Mouse (Mus musculus): ENCODE results near the gene Plekhf1. TPM values are rescaled to one million over a fixed set of nuclear protein-coding genes. Genes with fewer than 3 reads are reported as not detected.

The Plekhf1 gene
- polyA plus RNA-seq (2014; fragmentation: Nextera tagmentation; extraction: Ambion mirVana), result 0.22 and 0.37 TPM in 2 replicates

- WGBS, result under 1% methylated on average over 36 of the region's 36 CpGs
- Histone ChIP-seq H3K4me3 (replicated peaks; ENCODE audit: low read depth, low read length) (peak within 1 kb of the TSS; percentile 45), H3K9me3 (ENCODE audit: control insufficient read depth, low read length) (no peaks in the 10 kb centered on the region)
These were observed at the start of gene Plekhf1 for GRCm38 (mm10) chr7:38227900-38228298. Gene Plekhf1, minus strand, starts transcription at chr7:38228016.

GRCm38 (mm10) chr7:38272551-38272950, 44.7 kb upstream of the Plekhf1 start:
- Histone ChIP-seq H3K27ac (replicated peaks; ENCODE audit: low read depth, low read length) (no peak overlapping the region), H3K4me3 (replicated peaks; ENCODE audit: low read depth, low read length) (no peak overlapping the region), H3K9me3 (ENCODE audit: control insufficient read depth, low read length) (no peaks in the 10 kb centered on the region), H3K4me1 (ENCODE audit: control insufficient read depth, insufficient read depth, low read length) (peaks cover 9% of the 10 kb centered on the region), H3K9ac (replicated peaks; ENCODE audit: low read length) (no peak overlapping the region), H3K4me2 (ENCODE audit: low read length) (no peak overlapping the region), H3K36me3 (ENCODE audit: control insufficient read depth, insufficient read depth, low read length) (peaks cover 6% of the 10 kb centered on the region; the same call in 1 of the 2 replicates), H3K27me3 (ENCODE audit: control insufficient read depth, insufficient read depth, low read length) (no peaks in the 10 kb centered on the region)
- DNase-seq, result no peak
- no peak for ATAC-seq (ENCODE audit: low FRiP score, low TSS enrichment)

More at GRCm38 (mm10) chr7:38227900-38228298, at the start of gene Plekhf1:
- peak within 1 kb of the TSS; percentile 94 for H3K4me2 ChIP-seq (ENCODE audit: low read length)
- no peak within 1 kb of the TSS for H3K27ac ChIP-seq (replicated peaks; ENCODE audit: low read depth, low read length)
- ATAC-seq (ENCODE audit: low FRiP score, low TSS enrichment) (peak; percentile 91), DNase-seq (peak; percentile 89)
- no peaks in the 10 kb centered on the region for H3K36me3 ChIP-seq (ENCODE audit: control insufficient read depth, insufficient read depth, low read length)
- peaks cover 8% of the 10 kb centered on the region for H3K4me1 ChIP-seq (ENCODE audit: control insufficient read depth, insufficient read depth, low read length)
- peaks cover 10% of the 10 kb centered on the region; the same call in 1 of the 2 replicates for H3K27me3 ChIP-seq (ENCODE audit: control insufficient read depth, insufficient read depth, low read length)
- H3K9ac ChIP-seq (replicated peaks; ENCODE audit: low read length), result peak within 1 kb of the TSS; percentile 46

- Histone ChIP-seq H3K4me1 (ENCODE audit: control insufficient read depth, insufficient read depth, low read length) (peaks cover 9% of the 10 kb centered on the region), H3K9me3 (ENCODE audit: control insufficient read depth, low read length) (no peaks in the 10 kb centered on the region), H3K4me2 (ENCODE audit: low read length) (peak overlapping the region; percentile 79), H3K36me3 (ENCODE audit: control insufficient read depth, insufficient read depth, low read length) (peaks cover 12% of the 10 kb centered on the region; the same call in 1 of the 2 replicates), H3K27me3 (ENCODE audit: control insufficient read depth, insufficient read depth, low read length) (no peaks in the 10 kb centered on the region), H3K27ac (replicated peaks; ENCODE audit: low read depth, low read length) (no peak overlapping the region), H3K9ac (replicated peaks; ENCODE audit: low read length) (peak overlapping the region; percentile 71), H3K4me3 (replicated peaks; ENCODE audit: low read depth, low read length) (peak overlapping the region; percentile 59)
- no peak for DNase-seq
- WGBS, result 15% methylated on average over 4 of the region's 4 CpGs
- ATAC-seq (ENCODE audit: low FRiP score, low TSS enrichment), result peak; percentile 41; the same call in 1 of the 2 replicates
These were observed 44.0 kb upstream of the Plekhf1 start for GRCm38 (mm10) chr7:38271859-38272258.

- Histone ChIP-seq H3K4me3 (replicated peaks; ENCODE audit: low read depth, low read length) (peak overlapping the region; percentile 59), H3K36me3 (ENCODE audit: control insufficient read depth, insufficient read depth, low read length) (peaks cover 15% of the 10 kb centered on the region), H3K9ac (replicated peaks; ENCODE audit: low read length) (peak overlapping the region; percentile 71), H3K4me2 (ENCODE audit: low read length) (peak overlapping the region; percentile 79), H3K9me3 (ENCODE audit: control insufficient read depth, low read length) (no peaks in the 10 kb centered on the region), H3K4me1 (ENCODE audit: control insufficient read depth, insufficient read depth, low read length) (peaks cover 9% of the 10 kb centered on the region), H3K27ac (replicated peaks; ENCODE audit: low read depth, low read length) (peak overlapping the region; percentile 77), H3K27me3 (ENCODE audit: control insufficient read depth, insufficient read depth, low read length) (no peaks in the 10 kb centered on the region)
- DNase-seq (no peak), ATAC-seq (ENCODE audit: low FRiP score, low TSS enrichment) (no peak)
- 0% methylated on average over 11 of the region's 11 CpGs for WGBS
These were observed 43.6 kb upstream of the Plekhf1 start for GRCm38 (mm10) chr7:38271511-38271811.

GRCm38 (mm10) chr7:38270703-38271510, 43.1 kb upstream of the Plekhf1 start, which contains the start of gene Pop4:
Gene Pop4, minus strand, starts transcription at chr7:38271423.
- Histone ChIP-seq H3K9me3 (ENCODE audit: control insufficient read depth, low read length) (no peaks in the 10 kb centered on the region), H3K4me1 (ENCODE audit: control insufficient read depth, insufficient read depth, low read length) (peaks cover 9% of the 10 kb centered on the region), H3K36me3 (ENCODE audit: control insufficient read depth, insufficient read depth, low read length) (peaks cover 21% of the 10 kb centered on the region), H3K9ac (replicated peaks; ENCODE audit: low read length) (peak within 1 kb of the TSS; percentile 71), H3K27ac (replicated peaks; ENCODE audit: low read depth, low read length) (peak within 1 kb of the TSS; percentile 77), H3K4me3 (replicated peaks; ENCODE audit: low read depth, low read length) (peak within 1 kb of the TSS; percentile 59), H3K4me2 (ENCODE audit: low read length) (peak within 1 kb of the TSS; percentile 79), H3K27me3 (ENCODE audit: control insufficient read depth, insufficient read depth, low read length) (no peaks in the 10 kb centered on the region)
- WGBS, result under 1% methylated on average over 38 of the region's 38 CpGs
- ATAC-seq (ENCODE audit: low FRiP score, low TSS enrichment) (peak; percentile 94), DNase-seq (peak; percentile 97)

GRCm38 (mm10) chr7:38267006-38267680, 39.3 kb upstream of the Plekhf1 start:
- peaks cover 9% of the 10 kb centered on the region for H3K4me1 ChIP-seq (ENCODE audit: control insufficient read depth, insufficient read depth, low read length)
- peaks cover 59% of the 10 kb centered on the region for H3K36me3 ChIP-seq (ENCODE audit: control insufficient read depth, insufficient read depth, low read length)
- no peak overlapping the region for H3K4me2 ChIP-seq (ENCODE audit: low read length)
- no peak for ATAC-seq (ENCODE audit: low FRiP score, low TSS enrichment)
- no peak overlapping the region for H3K9ac ChIP-seq (replicated peaks; ENCODE audit: low read length)
- no peak overlapping the region for H3K27ac ChIP-seq (replicated peaks; ENCODE audit: low read depth, low read length)
- WGBS, result 92% methylated on average over 8 of the region's 8 CpGs
- no peak overlapping the region for H3K4me3 ChIP-seq (replicated peaks; ENCODE audit: low read depth, low read length)
- H3K9me3 ChIP-seq (ENCODE audit: control insufficient read depth, low read length), result no peaks in the 10 kb centered on the region
- no peaks in the 10 kb centered on the region for H3K27me3 ChIP-seq (ENCODE audit: control insufficient read depth, insufficient read depth, low read length)
- peak; percentile 53 for DNase-seq

GRCm38 (mm10) chr7:38262406-38262805, 34.6 kb upstream of the Plekhf1 start:
- Histone ChIP-seq H3K27me3 (ENCODE audit: control insufficient read depth, insufficient read depth, low read length) (no peaks in the 10 kb centered on the region), H3K4me2 (ENCODE audit: low read length) (no peak overlapping the region), H3K27ac (replicated peaks; ENCODE audit: low read depth, low read length) (no peak overlapping the region), H3K4me3 (replicated peaks; ENCODE audit: low read depth, low read length) (no peak overlapping the region), H3K36me3 (ENCODE audit: control insufficient read depth, insufficient read depth, low read length) (peaks cover 67% of the 10 kb centered on the region), H3K9ac (replicated peaks; ENCODE audit: low read length) (no peak overlapping the region), H3K4me1 (ENCODE audit: control insufficient read depth, insufficient read depth, low read length) (no peaks in the 10 kb centered on the region), H3K9me3 (ENCODE audit: control insufficient read depth, low read length) (no peaks in the 10 kb centered on the region)
- no peak for ATAC-seq (ENCODE audit: low FRiP score, low TSS enrichment)
- WGBS, result 88% methylated on average over 5 of the region's 5 CpGs
- DNase-seq, result peak; percentile 40

- ATAC-seq (ENCODE audit: low FRiP score, low TSS enrichment) (no peak), DNase-seq (no peak)
- no peaks in the 10 kb centered on the region for H3K9me3 ChIP-seq (ENCODE audit: control insufficient read depth, low read length)
- 93% methylated on average over 2 of the region's 2 CpGs for WGBS
- H3K4me3 ChIP-seq (replicated peaks; ENCODE audit: low read depth, low read length), result no peak overlapping the region
- H3K27ac ChIP-seq (replicated peaks; ENCODE audit: low read depth, low read length), result no peak overlapping the region
- H3K36me3 ChIP-seq (ENCODE audit: control insufficient read depth, insufficient read depth, low read length), result peaks cover 41% of the 10 kb centered on the region
- no peaks in the 10 kb centered on the region for H3K4me1 ChIP-seq (ENCODE audit: control insufficient read depth, insufficient read depth, low read length)
- no peaks in the 10 kb centered on the region for H3K27me3 ChIP-seq (ENCODE audit: control insufficient read depth, insufficient read depth, low read length)
- no peak overlapping the region for H3K9ac ChIP-seq (replicated peaks; ENCODE audit: low read length)
- no peak overlapping the region for H3K4me2 ChIP-seq (ENCODE audit: low read length)
These were observed 31.8 kb upstream of the Plekhf1 start for GRCm38 (mm10) chr7:38259631-38260030.
